Mouse (Mus musculus) testis, adult 2 months (tissue): Measurements from ENCODE around the gene Gm20388.

ENCODE experiments used
- CTCF ChIP-seq: fragments of 200-500 bp; IDR thresholded peaks from 2 replicates; pipeline ENCODE4 v1.5.1; 2012; ENCODE audit warnings: low read depth, mild to moderate bottlenecking, inconsistent platforms, low read length, moderate library complexity; ENCODE audit not compliant: control insufficient read depth, insufficient read depth, insufficient replicate concordance
- POLR2A ChIP-seq: fragments of 200-500 bp; IDR thresholded peaks from 2 replicates; pipeline ENCODE4 v1.6.1; 2012; ENCODE audit warnings: low read depth, mild to moderate bottlenecking, inconsistent platforms, low read length, moderate library complexity; ENCODE audit not compliant: control insufficient read depth

DNA sequence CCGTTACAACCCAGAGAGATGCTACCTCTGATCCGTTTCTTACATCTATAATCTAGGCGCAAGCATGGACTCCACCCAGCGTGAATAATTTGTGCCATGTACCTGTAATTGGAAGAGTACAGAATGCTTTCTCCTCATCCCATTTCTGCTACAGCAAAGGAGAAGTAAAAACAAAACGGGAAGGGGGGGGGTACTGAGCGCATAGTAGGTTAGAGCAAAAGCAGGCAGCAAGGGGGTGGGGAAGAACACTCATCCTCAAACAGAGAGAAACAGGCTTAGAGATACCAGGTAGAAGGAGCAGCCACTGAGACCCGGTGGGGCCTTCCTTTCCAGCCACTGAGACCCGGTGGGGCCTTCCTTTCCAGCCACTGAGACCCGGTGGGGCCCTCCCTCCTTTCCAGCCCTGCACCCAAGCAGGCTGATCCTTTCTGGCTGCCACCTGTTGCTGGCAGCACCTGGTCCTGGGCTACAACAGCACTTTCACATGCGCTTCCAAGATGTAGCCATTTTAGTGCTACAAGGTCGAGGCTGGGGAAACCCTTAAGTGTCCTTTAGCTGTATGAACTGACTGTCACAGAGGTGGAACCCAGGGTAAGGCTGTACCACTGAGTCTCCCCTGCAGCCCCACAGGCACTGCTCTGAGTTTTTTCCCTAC lies 4451.3 kb downstream of the Gm20388 start:
- TF ChIP-seq POLR2A (no peak), CTCF (no peak)
